Mouse (Mus musculus) liver, adult 2 months (tissue): ENCODE measurements around the gene Snai1.

Experiments
- CTCF ChIP-seq: fragments of 200-500 bp; IDR thresholded peaks from 2 replicates; pipeline ENCODE4 v1.5.1; 2011; ENCODE audit warnings: low read depth, low read length, control low read depth
- POLR2A ChIP-seq: fragments of 200-500 bp; IDR thresholded peaks from 2 replicates; pipeline ENCODE4 v1.6.1; 2011; ENCODE audit warnings: low read length, control low read depth; ENCODE audit not compliant: insufficient read depth; ENCODE audit errors: extremely low read depth

- TF ChIP-seq POLR2A (no peak), CTCF (no peak)
These were observed 14.3 kb downstream of the Snai1 start for GRCm38 (mm10) chr2:167552292-167552691.
